Mouse (Mus musculus) limb, embryonic 11.5 days (tissue): ENCODE results near the gene Lrrc4c. TPM values are rescaled to one million over a fixed set of nuclear protein-coding genes. Genes with fewer than 3 reads are reported as not detected.

Experiments used
- ATAC-seq: fragments of 200-750 bp; cut with Nextera tagmentation; 2 replicates; pipeline ENCODE4 v1.8.0; 2017; ENCODE audit warnings: low read depth; ENCODE audit not compliant: insufficient number of reproducible peaks, low FRiP score, low TSS enrichment
- DNase-seq: peaks from one replicate; pipeline ENCODE4 v3.0.0-alpha.2; 2015; ENCODE audit warnings: low spot score
- H3K27ac ChIP-seq: fragments of 300-500 bp; sonication (generic); replicated peaks from 2 replicates; pipeline ENCODE4 v1.5.1; 2014; ENCODE audit warnings: low read depth, mild to moderate bottlenecking, low read length
- H3K27me3 ChIP-seq: fragments of 300-500 bp; sonication (generic); 2 replicates; pipeline ENCODE4 v1.6.1; 2014; ENCODE audit warnings: mild to moderate bottlenecking, low read length, mixed read lengths; ENCODE audit not compliant: control insufficient read depth, insufficient read depth
- H3K36me3 ChIP-seq: fragments of 300-500 bp; sonication (generic); 2 replicates; pipeline ENCODE4 v1.6.1; 2014; ENCODE audit warnings: mild to moderate bottlenecking, low read length, moderate library complexity, mixed read lengths; ENCODE audit not compliant: control insufficient read depth, insufficient read depth
- H3K4me1 ChIP-seq: fragments of 300-500 bp; sonication (generic); 2 replicates; pipeline ENCODE4 v1.6.1; 2014; ENCODE audit warnings: low read length, mixed read lengths; ENCODE audit not compliant: control insufficient read depth, insufficient read depth
- H3K4me2 ChIP-seq: fragments of 300-500 bp; sonication (generic); 2 replicates; pipeline ENCODE4 v1.6.1; 2014; ENCODE audit warnings: low read depth, mild to moderate bottlenecking, moderate library complexity; ENCODE audit not compliant: severe bottlenecking
- H3K4me3 ChIP-seq: fragments of 300-500 bp; sonication (generic); 2 replicates; pipeline ENCODE4 v1.5.1; 2014; ENCODE audit warnings: low read depth, low read length
- H3K9ac ChIP-seq: fragments of 300-500 bp; sonication (generic); 2 replicates; pipeline ENCODE4 v1.6.1; 2014; ENCODE audit warnings: mild to moderate bottlenecking, low read length
- H3K9me3 ChIP-seq: fragments of 300-500 bp; sonication (generic); 2 replicates; pipeline ENCODE4 v1.6.1; 2016; ENCODE audit warnings: low read length; ENCODE audit not compliant: control insufficient read depth
- WGBS: fragments of 180-500 bp; shearing (Covaris S2); extraction: QIAGEN DNeasy Blood & Tissue Kit; methylation state at CpG from one replicate; pipeline ENCODE4 v1.1.7; 2014; 5-methylcytosine and 5-hydroxymethylcytosine counted together
- polyA plus RNA-seq: library from polyadenylated mRNA; unstranded; fragments of >200 nt; fragmentation: Nextera tagmentation; extraction: Ambion mirVana; gene quantifications from 2 replicates; pipeline ENCODE4 v1.2.1, GENCODE M21; 2014

Lrrc4c gene
- polyA plus RNA-seq, 1 experiment from 2014 or later, result 0.13 TPM

- H3K27ac ChIP-seq, result no peak overlapping the region
- WGBS, result 66% methylated on average over 4 of the region's 4 CpGs
- H3K9me3 ChIP-seq, result no peaks in the 10 kb centered on the region
- H3K9ac ChIP-seq, result no peak overlapping the region
- no peaks in the 10 kb centered on the region for H3K4me1 ChIP-seq
- H3K4me3 ChIP-seq, result no peak overlapping the region
- DNase-seq (no peak), ATAC-seq (no peak)
- H3K36me3 ChIP-seq, result no peaks in the 10 kb centered on the region
- H3K27me3 ChIP-seq, result no peaks in the 10 kb centered on the region
- H3K4me2 ChIP-seq, result no peak overlapping the region
These were observed 389.9 kb downstream of the Lrrc4c start for GRCm38 (mm10) chr2:96707772-96708350.

- no peak overlapping the region for H3K27ac ChIP-seq
- H3K4me2 ChIP-seq, result no peak overlapping the region
- H3K4me1 ChIP-seq, result no peaks in the 10 kb centered on the region
- H3K27me3 ChIP-seq, result no peaks in the 10 kb centered on the region
- 90% methylated on average over 7 of the region's 7 CpGs for WGBS
- no peak for DNase-seq
- no peak for ATAC-seq
- no peaks in the 10 kb centered on the region for H3K9me3 ChIP-seq
- H3K36me3 ChIP-seq, result no peaks in the 10 kb centered on the region
- H3K9ac ChIP-seq, result no peak overlapping the region
- no peak overlapping the region for H3K4me3 ChIP-seq
These were observed 396.6 kb downstream of the Lrrc4c start for GRCm38 (mm10) chr2:96714561-96714960.

- no peak overlapping the region for H3K27ac ChIP-seq
- no peak for ATAC-seq
- H3K4me3 ChIP-seq, result no peak overlapping the region
- no peaks in the 10 kb centered on the region for H3K9me3 ChIP-seq
- H3K27me3 ChIP-seq, result no peaks in the 10 kb centered on the region
- no peak overlapping the region for H3K4me2 ChIP-seq
- WGBS, result 74% methylated on average over 2 of the region's 2 CpGs
- DNase-seq, result no peak
- H3K9ac ChIP-seq, result no peak overlapping the region
- no peaks in the 10 kb centered on the region for H3K4me1 ChIP-seq
- no peaks in the 10 kb centered on the region for H3K36me3 ChIP-seq
These were observed 399.4 kb downstream of the Lrrc4c start for GRCm38 (mm10) chr2:96717353-96717752.

GRCm38 (mm10) chr2:96723395-96723794 is 405.4 kb downstream of the Lrrc4c start:
- Histone ChIP-seq H3K4me1 (no peaks in the 10 kb centered on the region), H3K36me3 (no peaks in the 10 kb centered on the region), H3K9ac (no peak overlapping the region), H3K9me3 (no peaks in the 10 kb centered on the region), H3K4me3 (no peak overlapping the region), H3K27ac (no peak overlapping the region), H3K27me3 (no peaks in the 10 kb centered on the region), H3K4me2 (no peak overlapping the region)
- no peak for DNase-seq
- ATAC-seq, result no peak

- H3K36me3 ChIP-seq, result no peaks in the 10 kb centered on the region
- H3K9ac ChIP-seq, result no peak overlapping the region
- H3K27ac ChIP-seq, result no peak overlapping the region
- DNase-seq (no peak), ATAC-seq (no peak)
- no peak overlapping the region for H3K4me2 ChIP-seq
- no peaks in the 10 kb centered on the region for H3K27me3 ChIP-seq
- no peak overlapping the region for H3K4me3 ChIP-seq
- H3K9me3 ChIP-seq, result no peaks in the 10 kb centered on the region
- no peaks in the 10 kb centered on the region for H3K4me1 ChIP-seq
These were observed 418.1 kb downstream of the Lrrc4c start for GRCm38 (mm10) chr2:96736081-96736480.

GRCm38 (mm10) chr2:96755066-96755465 is 437.1 kb downstream of the Lrrc4c start:
- Histone ChIP-seq H3K4me2 (no peak overlapping the region), H3K9ac (no peak overlapping the region), H3K27me3 (no peaks in the 10 kb centered on the region), H3K4me3 (no peak overlapping the region), H3K36me3 (no peaks in the 10 kb centered on the region), H3K9me3 (no peaks in the 10 kb centered on the region), H3K27ac (no peak overlapping the region), H3K4me1 (no peaks in the 10 kb centered on the region)
- DNase-seq (no peak), ATAC-seq (no peak)

- no peaks in the 10 kb centered on the region for H3K36me3 ChIP-seq
- H3K4me2 ChIP-seq, result no peak overlapping the region
- WGBS, result 79% methylated on average over 1 of the region's 1 CpGs
- DNase-seq, result no peak
- no peak for ATAC-seq
- H3K9ac ChIP-seq, result no peak overlapping the region
- no peaks in the 10 kb centered on the region for H3K4me1 ChIP-seq
- no peaks in the 10 kb centered on the region for H3K27me3 ChIP-seq
- H3K9me3 ChIP-seq, result no peaks in the 10 kb centered on the region
- H3K4me3 ChIP-seq, result no peak overlapping the region
- no peak overlapping the region for H3K27ac ChIP-seq
These were observed 439.7 kb downstream of the Lrrc4c start for GRCm38 (mm10) chr2:96757701-96758100.

- no peak overlapping the region for H3K4me3 ChIP-seq
- no peaks in the 10 kb centered on the region for H3K4me1 ChIP-seq
- H3K4me2 ChIP-seq, result no peak overlapping the region
- 82% methylated on average over 5 of the region's 5 CpGs for WGBS
- no peak overlapping the region for H3K27ac ChIP-seq
- H3K27me3 ChIP-seq, result no peaks in the 10 kb centered on the region
- no peak overlapping the region for H3K9ac ChIP-seq
- no peaks in the 10 kb centered on the region for H3K9me3 ChIP-seq
- ATAC-seq (no peak), DNase-seq (no peak)
- no peaks in the 10 kb centered on the region for H3K36me3 ChIP-seq
These were observed 445.6 kb downstream of the Lrrc4c start for GRCm38 (mm10) chr2:96763538-96763937.

GRCm38 (mm10) chr2:96775376-96775775 is 457.4 kb downstream of the Lrrc4c start:
- no peak overlapping the region for H3K27ac ChIP-seq
- no peaks in the 10 kb centered on the region for H3K9me3 ChIP-seq
- H3K4me1 ChIP-seq, result no peaks in the 10 kb centered on the region
- DNase-seq, result no peak
- no peaks in the 10 kb centered on the region for H3K27me3 ChIP-seq
- no peaks in the 10 kb centered on the region for H3K36me3 ChIP-seq
- H3K9ac ChIP-seq, result no peak overlapping the region
- ATAC-seq, result no peak
- H3K4me3 ChIP-seq, result no peak overlapping the region
- H3K4me2 ChIP-seq, result no peak overlapping the region
